Mouse (Mus musculus): ENCODE measurements around the gene Klhl12.

GRCm38 (mm10) chr1:134506201-134506600, 50.9 kb downstream of the Klhl12 start:
- TF ChIP-seq CTCF (IDR thresholded peaks at IDR 0.05; ENCODE audit: extremely low read depth, insufficient read depth, insufficient read length, insufficient replicate concordance) = no peak
- TF ChIP-seq POLR2A (IDR thresholded peaks at IDR 0.05; ENCODE audit: low read depth, low read length) = no peak

Data from spleen, adult 2 months (tissue).